Mouse (Mus musculus): ENCODE measurements around the gene Rnase2b.
"Not testable (repeated sequence)": the region's sequence is repeated elsewhere in the genome, so short reads cannot be mapped to it uniquely, and the experiment has no call there.

The Rnase2b gene

DNA sequence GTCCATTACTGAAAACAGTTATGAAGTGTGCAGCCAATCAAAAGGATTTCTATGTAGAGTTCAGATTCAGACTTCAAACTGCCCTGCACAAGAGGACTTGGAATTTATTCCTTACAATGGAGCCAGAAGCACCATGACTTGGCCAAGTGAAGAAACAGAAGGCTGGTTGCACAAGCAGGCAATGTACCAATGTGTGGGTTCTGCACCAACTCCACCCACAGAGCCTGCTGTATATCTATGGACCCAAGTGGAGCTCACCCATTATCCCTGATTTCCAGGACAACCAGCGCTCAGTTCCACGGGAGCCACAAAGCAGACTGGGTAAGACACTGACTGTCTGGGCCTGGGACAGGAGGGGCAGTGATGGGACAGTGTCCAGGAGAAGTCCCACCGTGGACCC, at the start of gene Rnase2b:
TSS of gene Rnase2b (plus strand) at position 285 of the 400 bp plus-strand sequence.
- DNase-seq (ENCODE audit: low read depth, low spot score): not testable (repeated sequence)

DNA sequence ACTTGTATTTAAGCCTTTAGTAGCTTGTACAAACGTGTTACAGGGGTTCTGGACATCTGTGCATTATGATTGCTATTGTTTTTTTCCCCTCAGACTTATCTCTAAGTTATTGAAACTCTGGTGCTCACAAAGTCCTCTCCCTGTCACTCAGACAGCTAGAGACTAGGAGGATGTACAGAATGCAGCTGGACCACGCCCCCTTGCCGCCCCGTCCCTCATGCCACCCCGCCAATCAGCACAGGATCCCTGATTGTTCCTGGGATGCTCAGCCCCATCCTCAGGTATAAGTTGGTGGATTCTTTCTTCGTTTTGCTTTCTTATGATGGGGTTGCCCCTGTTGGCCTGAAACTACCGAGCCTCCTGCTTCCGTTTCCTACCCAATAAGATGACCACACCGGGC, 48.6 kb upstream of the Rnase2b start:
- no peak for DNase-seq (ENCODE audit: low read depth, low spot score)

DNA sequence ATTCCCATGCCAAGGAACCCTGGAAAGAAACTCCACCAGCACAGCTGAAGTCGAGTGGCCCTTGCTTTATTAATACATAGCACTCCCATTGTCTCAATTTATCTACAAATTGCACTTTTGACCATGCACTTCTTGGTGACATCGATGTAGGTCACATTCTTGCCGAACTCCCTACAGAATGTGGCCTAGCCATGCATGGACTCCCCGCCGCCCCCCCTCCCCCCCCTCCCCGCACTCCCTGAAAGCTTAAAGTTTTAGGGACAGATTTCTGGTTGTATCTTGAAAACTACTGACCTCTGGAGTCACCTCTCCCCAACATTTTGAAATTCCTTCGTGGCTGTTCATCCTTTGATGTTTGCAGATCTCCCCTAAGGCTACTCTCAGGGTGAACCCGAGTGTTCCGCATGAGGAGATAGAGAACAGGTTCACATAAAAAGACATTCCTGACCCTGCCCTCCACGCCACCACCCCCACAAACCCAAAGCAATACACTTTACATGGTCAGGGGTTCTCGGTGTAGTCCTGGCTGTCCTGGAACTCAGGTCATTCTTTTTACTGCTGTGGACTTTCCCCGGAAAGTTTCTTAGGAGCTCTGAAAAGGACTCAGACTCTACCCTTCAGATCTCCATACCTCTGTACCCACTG, 48.0 kb upstream of the Rnase2b start, which contains the start of gene Eddm3b:
TSS of gene Eddm3b (plus strand) at position 511 of the 645 bp plus-strand sequence.
- no peak for DNase-seq (ENCODE audit: low read depth, low spot score)

DNA sequence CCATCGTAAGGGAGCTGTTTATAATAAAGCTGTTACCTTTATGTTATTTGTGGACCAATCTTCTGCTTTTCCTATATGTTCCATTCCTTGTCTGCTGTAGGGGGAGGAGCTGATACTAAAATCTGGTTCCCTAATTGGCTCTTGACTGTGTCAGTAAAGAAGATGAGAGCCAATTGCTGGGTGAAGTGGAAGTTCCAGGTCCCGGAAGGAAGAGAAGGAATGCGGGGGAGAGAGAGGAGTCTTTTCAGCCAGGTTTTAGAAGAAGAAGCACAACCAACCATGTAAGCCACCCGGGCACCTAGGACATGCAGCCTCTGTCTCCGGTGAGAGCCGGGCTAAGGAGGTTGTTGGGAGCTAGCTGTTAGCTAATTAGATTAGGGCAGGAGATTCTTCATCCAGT, 36.4 kb upstream of the Rnase2b start:
- DNase-seq (ENCODE audit: low read depth, low spot score): no peak

DNA sequence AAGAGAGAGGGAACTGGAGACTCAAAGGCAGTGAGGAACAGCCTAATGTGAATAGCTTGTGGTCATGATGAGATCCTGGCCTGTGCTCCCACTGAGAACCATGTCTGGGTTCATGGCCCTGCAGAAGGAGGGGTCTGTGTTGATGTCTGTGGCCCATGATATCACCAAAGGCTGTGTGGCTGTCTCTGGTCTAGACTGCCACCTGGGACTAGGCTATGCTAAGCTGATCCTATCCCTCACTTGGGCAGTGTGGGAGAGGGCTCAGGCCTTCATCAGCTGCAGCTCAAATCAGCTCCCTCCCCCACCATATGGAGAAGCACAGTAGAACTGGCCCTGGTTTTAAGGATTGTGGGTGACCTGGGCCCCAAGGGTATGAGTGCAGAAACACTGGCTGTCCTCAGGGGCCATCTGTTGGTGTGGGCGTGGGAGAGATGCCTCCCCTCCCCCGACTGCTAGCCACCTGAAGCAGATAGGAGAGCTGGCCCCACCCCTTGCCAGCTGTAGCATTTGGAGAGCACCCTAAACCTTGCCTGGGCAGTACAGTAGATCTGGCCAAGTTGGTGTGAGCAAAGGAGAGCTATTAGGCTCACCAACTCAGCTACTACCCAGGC, 34.3 kb upstream of the Rnase2b start:
- no peak for DNase-seq (ENCODE audit: low read depth, low spot score)

DNA sequence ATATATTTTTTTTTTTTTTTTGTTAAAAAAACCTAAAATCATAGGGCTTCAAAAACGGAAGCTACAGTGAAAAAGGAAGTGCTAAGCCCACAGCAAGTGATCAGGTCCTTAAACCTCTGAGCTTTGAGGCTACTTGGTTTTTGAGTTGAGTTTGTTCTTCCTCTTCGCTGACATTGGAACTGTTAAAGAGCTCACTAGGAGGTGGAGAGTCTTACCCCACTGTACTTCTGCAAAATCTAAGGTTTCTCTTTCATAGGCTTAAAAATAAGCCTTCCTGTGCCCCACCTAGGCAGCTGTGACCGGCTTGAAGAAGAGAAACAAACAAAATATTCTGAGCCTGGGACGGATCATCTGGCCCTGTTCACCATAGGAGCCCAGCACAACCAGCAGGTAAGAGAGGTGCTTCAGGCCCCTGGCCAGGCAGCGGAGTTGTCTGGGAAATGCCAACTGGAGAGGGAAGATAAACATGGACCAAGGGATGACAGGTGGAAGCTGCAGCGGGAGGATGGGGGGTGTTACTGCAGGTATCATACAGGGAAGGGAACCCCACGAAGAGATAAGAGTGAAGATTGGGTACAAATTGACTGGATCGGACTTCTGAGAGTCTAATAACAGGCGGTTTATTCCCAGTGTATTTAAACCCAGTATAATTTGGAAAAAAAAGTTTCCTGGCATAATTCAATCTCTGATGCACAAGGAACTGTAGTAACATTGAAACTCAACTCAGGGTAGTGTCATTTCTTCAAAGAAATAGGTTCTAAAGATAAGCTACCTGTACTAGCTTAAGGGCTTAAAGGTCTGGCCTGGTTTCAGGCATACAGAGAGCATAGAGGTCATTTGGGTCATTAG, 33.1 kb upstream of the Rnase2b start:
- DNase-seq (ENCODE audit: low read depth, low spot score): no peak

DNA sequence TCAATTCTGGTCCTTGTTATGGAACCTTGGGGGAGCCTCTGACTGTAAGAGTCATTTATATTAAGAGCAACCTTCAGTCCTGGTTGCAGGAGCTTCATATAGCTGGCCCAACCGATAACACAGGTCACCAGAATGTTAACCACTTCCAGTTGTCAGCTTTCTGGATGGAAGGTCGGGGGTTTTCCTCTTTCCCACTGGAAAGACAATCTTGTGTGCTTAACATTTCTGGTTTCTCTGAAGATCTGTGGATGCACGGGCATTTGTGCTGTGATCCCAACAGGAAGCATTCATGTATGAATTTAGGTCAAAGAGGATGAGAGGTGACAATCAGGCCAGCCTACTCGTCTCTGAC, 32.5 kb upstream of the Rnase2b start:
- DNase-seq (ENCODE audit: low read depth, low spot score): no peak

DNA sequence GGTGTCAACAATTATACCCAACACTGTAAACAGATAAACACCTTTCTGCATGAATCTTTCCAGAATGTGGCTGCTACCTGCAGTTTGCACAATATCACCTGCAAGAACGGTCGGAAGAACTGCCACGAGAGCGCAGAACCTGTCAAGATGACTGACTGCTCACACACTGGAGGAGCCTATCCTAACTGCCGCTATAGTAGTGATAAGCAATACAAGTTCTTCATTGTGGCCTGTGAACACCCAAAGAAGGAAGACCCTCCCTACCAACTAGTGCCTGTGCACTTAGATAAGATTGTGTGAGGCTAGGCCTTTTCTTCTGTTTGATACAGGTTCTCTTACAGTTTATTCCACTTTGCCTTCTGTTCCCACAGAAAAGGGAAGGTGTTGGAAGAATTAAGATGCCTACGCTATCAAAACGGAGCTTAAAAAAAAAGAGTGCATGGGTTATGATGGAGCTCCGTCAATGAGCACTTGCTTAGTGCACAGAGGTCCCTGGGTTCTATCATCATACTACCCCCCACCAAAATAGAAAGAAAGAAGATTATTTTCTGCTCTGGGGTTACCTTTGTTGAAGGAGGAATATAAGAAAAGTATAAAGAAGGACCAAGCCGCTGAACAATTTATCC, 31.6 kb upstream of the Rnase2b start:
- DNase-seq (ENCODE audit: low read depth, low spot score): no peak

DNA sequence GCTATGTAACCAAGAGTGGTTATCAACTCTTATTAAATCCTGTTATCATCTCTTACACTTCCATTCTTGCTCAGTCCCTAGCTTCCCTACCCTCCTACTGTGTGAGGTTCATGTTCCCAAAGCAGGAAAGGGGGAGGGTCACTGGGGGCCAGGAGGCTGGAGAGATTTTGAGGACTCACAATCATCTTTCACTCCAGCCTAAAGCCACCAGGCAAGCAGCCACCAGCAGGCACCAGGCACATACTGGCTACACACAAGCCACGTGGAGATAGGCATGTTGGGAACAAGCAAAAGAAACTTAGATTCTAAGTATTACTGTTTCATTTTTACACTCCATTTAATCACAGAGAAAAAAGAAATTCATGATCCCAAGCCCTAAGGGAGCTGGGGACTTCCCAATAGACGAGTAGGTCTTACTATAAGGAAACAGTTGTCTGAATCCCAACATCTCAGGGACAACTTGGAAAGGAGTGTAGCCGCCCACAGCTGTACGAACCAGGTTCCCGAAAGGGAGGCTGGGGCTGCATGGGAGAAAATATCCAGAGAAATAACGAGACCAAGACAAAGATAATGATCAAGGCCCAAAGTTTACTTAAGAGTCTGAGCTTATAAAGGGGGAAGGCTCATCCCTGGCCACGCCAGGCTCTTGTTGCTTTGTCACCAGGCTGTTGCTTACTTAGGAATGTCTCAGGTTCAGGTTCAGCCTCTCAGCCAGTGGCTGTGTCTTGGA, 30.8 kb upstream of the Rnase2b start:
- DNase-seq (ENCODE audit: low read depth, low spot score): no peak

DNA sequence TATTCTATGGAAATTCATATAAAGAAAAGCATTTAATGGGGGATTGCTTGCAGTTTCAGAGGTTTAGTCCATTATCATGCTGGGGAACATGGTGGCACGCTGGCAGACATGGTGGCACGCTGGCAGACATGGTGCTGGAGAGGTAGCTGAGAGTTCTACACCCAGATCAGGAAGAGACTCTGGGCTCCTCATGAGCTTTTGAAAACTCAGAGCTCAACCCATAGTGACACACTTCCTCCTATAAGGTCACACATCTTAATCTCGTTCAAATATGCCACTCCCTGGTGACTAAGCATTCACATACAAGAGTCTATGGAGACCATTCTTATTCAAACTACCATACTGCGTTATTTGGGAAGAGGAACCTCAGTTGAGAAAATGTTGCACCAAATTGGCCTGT, 29.7 kb upstream of the Rnase2b start:
- no peak for DNase-seq (ENCODE audit: low read depth, low spot score)

DNA sequence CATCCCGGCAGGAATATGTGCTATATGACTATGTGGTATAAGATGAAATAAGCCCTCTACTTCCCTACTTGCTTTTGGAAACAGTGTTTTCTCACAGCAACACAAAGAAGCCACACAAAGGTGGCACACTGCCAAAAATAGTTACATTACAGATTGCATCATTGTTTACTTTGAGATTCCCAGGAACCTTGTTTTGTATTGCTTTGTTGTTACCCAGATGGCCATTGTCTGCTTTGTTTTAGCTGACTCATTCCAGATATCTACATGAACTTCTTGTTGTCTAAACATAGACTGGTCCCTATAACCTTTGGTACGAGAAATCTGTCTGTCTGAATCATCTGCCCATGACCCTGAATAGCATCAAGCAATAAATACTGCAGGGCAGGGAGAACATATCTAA, 21.7 kb upstream of the Rnase2b start:
- no peak for DNase-seq (ENCODE audit: low read depth, low spot score)

DNA sequence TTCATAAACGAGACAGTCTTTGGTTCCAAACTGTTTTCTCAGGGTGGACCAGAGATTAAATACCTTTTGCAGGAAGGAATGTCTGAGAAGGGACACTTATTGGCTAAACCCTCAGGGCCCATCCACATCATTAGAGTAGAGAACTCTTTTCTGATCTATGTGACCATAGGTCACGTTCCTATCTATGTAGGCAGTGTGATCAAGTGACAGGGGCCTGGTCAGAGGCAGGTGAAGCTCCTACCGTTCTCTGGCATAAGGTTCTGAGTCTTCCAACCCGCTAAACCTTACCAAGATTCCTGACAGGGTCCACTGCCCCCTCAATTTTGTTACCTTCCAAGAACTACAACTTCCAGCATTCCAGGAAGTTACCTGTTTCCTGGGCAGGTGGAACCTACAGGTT, 19.9 kb upstream of the Rnase2b start:
- no peak for DNase-seq (ENCODE audit: low read depth, low spot score)

DNA sequence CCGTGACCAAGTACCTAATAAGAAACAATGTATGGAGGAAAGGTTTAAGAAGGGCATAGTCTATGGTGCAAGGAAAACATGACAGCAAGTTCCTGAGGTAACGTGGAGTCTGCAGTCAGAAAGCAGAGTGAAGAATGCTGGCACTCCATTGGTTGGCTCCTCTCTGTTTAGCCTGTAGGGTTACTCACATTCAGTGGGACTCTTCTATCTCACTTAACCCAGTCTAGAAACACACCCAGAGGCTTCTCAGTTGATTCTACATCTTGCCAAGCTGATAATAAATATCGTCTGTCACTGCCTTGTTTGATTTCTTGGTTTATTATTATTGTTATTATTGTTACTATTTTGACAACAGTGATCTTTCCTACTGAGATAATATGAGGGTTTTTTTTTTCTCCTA, 19.5 kb upstream of the Rnase2b start:
- no peak for DNase-seq (ENCODE audit: low read depth, low spot score)

DNA sequence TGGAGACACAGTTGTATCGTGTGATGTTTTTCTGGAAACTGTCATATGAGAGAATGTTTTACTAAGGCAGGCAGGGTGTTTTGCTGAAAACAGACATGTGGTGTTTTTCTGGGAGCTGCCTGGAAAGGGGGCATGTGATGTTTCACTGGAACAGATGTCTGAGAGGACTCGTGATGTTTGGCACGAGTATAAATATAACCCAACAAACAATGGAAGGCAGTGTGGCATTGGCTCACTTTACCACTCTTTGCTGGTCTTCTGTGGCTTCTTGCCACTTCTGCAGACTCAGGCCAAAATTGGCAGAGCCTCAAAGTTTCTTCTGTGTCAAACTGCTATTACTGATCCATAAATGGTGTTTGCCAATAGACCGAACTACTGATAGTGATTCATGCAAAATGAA, 18.8 kb upstream of the Rnase2b start:
- DNase-seq (ENCODE audit: low read depth, low spot score): no peak

DNA sequence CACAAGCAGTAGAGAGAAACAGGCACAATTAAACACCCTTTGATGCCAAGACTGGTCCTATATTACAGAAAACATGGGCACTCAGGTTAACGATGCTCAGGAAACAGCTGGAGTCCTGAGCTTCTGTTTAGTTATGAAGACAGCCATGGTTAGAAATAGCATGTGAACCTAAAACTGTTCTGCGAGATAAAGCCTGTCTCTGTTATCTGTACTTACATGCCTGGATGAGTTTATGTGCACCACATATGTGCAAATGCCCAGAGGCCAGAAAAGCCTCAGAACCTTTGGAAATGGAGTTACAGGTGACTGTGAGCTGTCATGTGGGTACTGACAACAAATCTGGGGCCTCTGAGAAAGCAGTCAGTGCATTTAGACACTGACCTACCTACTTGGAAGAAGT, 18.1 kb upstream of the Rnase2b start:
- no peak for DNase-seq (ENCODE audit: low read depth, low spot score)

DNA sequence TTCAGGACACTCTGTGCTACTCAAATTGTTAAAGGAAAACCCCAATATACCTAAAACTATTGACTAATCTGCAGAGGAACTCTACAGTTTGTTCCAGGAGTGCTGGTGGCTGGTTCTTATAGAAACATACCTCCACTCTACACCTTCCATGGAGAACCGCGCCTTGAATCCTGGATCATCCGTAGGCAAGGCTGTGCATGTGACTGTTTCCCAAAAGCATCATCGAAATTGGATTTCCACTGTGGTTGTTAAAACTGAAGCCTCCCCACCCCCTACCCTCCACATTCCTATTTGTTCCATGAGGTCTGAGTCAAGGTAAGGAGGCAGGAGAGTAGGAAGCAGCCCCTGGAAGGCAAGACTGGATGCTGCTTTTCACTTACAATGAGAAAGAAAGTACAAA, 17.6 kb upstream of the Rnase2b start:
- no peak for DNase-seq (ENCODE audit: low read depth, low spot score)

DNA sequence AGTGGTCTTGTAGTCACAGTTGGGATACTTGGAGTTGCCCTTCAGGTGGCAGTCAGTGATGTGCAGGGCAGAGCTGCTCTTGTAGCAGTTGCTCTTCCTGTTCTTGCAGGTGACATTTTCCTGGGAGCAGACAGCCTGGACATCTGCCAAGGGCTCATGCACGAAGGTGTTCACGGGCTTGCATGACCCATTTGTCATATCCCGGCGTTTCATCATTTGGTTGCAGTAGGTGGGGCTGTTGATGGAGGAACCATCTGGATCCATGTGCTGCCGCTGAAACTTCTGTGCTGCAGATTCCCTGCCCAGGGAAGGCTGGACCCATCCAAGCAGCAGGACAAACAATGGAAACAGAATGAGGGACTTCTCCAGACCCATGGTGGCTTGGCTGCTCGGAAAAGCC, 16.5 kb upstream of the Rnase2b start:
- no peak for DNase-seq (ENCODE audit: low read depth, low spot score)

DNA sequence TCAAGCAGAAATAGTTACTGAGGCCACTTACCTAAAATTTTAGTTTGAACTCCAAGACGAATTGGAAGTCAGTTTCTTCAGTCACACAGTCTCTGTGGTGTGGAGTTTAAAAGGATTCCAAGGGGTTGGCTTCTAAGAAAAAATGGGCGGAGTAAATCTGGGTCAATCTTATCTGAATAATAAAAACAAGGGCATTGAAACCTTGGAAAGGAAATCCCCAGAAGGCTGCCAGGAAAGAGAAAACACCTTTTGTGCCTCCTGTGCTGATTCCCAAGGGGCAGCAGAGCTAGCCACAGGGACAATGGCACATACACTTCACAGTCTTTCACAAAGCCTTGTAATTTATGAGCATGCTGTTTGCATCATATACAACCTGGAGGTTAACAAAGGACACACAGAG, 15.4 kb upstream of the Rnase2b start, which contains the start of gene Rnase1:
TSS of gene Rnase1 (minus strand) at position 101 of the 400 bp plus-strand sequence.
- no peak for DNase-seq (ENCODE audit: low read depth, low spot score)

DNA sequence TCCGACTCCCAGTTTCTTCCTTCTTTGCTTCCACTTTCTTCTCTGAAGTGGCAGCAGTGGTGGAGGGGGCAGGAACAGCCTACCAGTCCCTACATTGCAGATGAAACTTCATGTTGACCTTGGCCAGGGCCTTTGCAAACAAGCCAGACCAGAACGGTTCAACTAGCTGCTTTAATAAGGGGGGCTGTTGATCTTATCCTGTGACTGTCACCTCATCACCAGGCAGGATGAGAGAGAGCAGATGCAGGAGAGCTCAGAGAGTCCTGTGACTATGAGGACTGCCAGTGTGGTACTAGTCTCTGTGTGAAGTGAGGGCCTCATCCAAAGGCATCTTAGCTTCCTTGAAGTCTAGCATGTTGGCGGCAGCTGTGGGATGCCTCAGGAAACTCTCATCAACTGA, 14.1 kb upstream of the Rnase2b start:
- DNase-seq (ENCODE audit: low read depth, low spot score): no peak

DNA sequence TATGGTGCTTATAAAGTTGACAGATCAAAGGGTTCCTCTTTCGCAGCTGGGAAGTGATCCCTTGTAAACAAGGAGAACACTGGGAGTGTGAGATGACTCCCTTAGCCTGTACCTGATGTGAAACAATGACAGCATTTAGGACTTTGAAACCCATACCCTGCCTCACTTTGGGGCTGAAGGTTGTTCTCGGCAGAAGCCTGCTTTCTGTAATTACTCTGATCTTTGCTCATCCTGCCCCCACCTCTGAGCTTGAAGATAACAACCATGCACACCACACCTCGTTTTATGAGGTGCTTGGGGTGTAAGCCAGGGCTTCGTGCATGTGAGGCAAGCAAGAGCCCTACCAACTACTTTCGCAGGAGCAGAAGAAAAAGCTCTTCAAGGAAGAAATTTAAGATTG, 12.9 kb upstream of the Rnase2b start:
- no peak for DNase-seq (ENCODE audit: low read depth, low spot score)

DNA sequence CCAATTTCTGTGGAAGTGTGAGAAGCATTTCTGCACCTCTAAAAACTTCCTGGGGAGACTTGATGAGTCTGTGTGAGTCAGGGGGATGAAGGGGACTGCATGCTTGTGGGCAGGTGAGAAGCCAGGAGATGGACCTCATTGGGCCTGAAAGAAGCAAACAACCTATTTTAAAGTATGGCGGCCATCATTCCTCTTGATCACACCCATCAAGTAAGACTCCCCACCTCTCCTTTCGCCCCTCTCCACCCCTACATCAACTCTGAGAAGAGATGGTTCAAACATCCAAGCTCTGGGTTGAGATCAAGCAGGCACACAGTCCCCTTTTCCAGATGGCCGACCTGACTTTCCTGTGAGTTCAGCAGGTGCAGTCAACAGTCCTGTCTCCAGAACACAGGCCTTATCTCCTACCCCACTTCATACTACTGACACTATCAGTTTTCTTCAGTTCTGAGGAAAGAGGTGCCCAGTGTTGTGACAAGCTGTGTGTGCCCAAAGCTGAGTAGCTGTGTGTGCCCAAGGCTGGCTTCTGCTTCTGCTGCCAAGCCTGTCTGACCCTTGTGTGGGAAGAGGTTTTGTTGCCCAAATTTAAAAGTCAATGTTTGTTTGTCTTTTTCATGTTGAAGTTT, 11.7 kb upstream of the Rnase2b start:
- DNase-seq (ENCODE audit: low read depth, low spot score): no peak
